Mouse (Mus musculus) lung, embryonic 14.5 days (tissue): ENCODE results near the gene Fzr1. TPM values are rescaled to one million over a fixed set of nuclear protein-coding genes. Genes with fewer than 3 reads are reported as not detected.

Source experiments
- ATAC-seq: fragments of 200-750 bp; cut with Nextera tagmentation; 2 replicates; pipeline ENCODE4 v1.8.0; 2017; ENCODE audit warnings: mild to moderate bottlenecking, moderate TSS enrichment, moderate library complexity; ENCODE audit not compliant: insufficient read depth
- DNase-seq: peaks from one replicate; pipeline ENCODE4 v3.0.0-alpha.2; 2015
- H3K27ac ChIP-seq: fragments of 300-500 bp; sonication (generic); 2 replicates; pipeline ENCODE4 v1.5.1; 2014; ENCODE audit warnings: low read depth, mild to moderate bottlenecking, moderate library complexity
- H3K27me3 ChIP-seq: fragments of 300-500 bp; sonication (generic); 2 replicates; pipeline ENCODE4 v1.6.1; 2014; ENCODE audit warnings: low read length, control low read depth; ENCODE audit not compliant: insufficient read depth
- H3K36me3 ChIP-seq: fragments of 300-500 bp; sonication (generic); 2 replicates; pipeline ENCODE4 v1.6.1; 2014; ENCODE audit warnings: control low read depth; ENCODE audit not compliant: insufficient read depth
- H3K4me1 ChIP-seq: fragments of 300-500 bp; sonication (generic); 2 replicates; pipeline ENCODE4 v1.6.1; 2014; ENCODE audit warnings: antibody characterized with exemption, control low read depth; ENCODE audit not compliant: insufficient read depth
- H3K4me2 ChIP-seq: fragments of 300-500 bp; sonication (generic); 2 replicates; pipeline ENCODE4 v1.6.1; 2014; ENCODE audit warnings: mild to moderate bottlenecking
- H3K4me3 ChIP-seq: fragments of 300-500 bp; sonication (generic); 2 replicates; pipeline ENCODE4 v1.5.1; 2014; ENCODE audit warnings: low read depth, low read length
- H3K9ac ChIP-seq: fragments of 300-500 bp; sonication (generic); 2 replicates; pipeline ENCODE4 v1.6.1; 2014
- H3K9me3 ChIP-seq: fragments of 300-500 bp; sonication (generic); 2 replicates; pipeline ENCODE4 v1.6.1; 2016; ENCODE audit warnings: low read depth, low read length, control low read depth
- CTCF ChIP-seq: IDR thresholded peaks from 2 replicates; pipeline ENCODE4 v1.5.1; 2016; ENCODE audit warnings: antibody characterized with exemption, low read depth
- WGBS: fragments of 180-500 bp; shearing (Covaris S2); extraction: QIAGEN DNeasy Blood & Tissue Kit; methylation state at CpG from one replicate; pipeline ENCODE4 v1.1.7; 2014; 5-methylcytosine and 5-hydroxymethylcytosine counted together
- polyA plus RNA-seq: library from polyadenylated mRNA; unstranded; fragments of >200 nt; fragmentation: Nextera tagmentation; extraction: Ambion mirVana; gene quantifications from 2 replicates; pipeline ENCODE4 v1.2.1, GENCODE M21; 2014

Gene Fzr1
- polyA plus RNA-seq, 1 experiment from 2014 or later: 116 TPM

DNA sequence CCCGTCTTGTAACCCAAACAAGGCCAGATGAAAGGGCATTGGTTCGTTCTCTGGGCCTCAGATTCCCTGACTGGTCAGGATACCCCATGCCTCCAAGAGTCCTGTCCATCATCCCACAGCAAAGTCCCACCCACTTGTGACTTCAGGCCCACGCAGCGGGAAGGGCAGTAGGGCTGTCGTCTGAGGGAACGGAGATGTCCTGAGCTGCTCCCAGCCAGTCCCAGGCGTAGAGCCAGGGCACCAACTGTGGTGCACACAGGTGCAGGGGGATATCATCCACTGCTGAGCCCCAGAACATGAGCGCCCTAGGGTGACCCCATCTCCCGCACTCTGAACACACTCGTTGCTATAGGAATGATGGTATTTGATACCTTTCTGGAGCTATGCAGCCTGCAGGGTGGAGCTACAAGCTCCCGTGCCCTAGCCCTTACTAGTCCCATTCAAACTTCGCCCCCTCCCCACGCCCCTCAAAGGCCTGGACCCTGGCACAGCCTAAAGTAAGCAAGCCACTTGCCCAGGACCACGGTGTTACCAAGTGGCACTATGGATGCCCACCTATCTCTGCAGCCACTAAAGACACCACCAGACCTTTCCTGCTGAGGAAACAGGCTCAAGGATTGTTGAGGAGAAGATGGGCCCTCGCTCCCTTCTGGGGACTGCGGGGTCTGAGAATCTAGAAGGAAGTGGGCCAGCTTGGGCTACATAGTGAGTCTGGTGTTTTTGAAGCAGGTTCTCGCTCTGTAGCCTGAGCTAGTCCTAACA is 37.4 kb upstream of the Fzr1 start:
- H3K9me3 ChIP-seq: no peaks in the 10 kb centered on the region
- no peak overlapping the region for H3K9ac ChIP-seq
- ATAC-seq (no peak), DNase-seq (no peak)
- 57% methylated on average over 17 of the region's 17 CpGs for WGBS
- peaks cover 31% of the 10 kb centered on the region for H3K36me3 ChIP-seq
- H3K27me3 ChIP-seq: no peaks in the 10 kb centered on the region
- H3K4me2 ChIP-seq: no peak overlapping the region
- H3K4me1 ChIP-seq: peaks cover 54% of the 10 kb centered on the region
- no peak for TF ChIP-seq CTCF
- H3K4me3 ChIP-seq: no peak overlapping the region
- H3K27ac ChIP-seq: no peak overlapping the region

DNA sequence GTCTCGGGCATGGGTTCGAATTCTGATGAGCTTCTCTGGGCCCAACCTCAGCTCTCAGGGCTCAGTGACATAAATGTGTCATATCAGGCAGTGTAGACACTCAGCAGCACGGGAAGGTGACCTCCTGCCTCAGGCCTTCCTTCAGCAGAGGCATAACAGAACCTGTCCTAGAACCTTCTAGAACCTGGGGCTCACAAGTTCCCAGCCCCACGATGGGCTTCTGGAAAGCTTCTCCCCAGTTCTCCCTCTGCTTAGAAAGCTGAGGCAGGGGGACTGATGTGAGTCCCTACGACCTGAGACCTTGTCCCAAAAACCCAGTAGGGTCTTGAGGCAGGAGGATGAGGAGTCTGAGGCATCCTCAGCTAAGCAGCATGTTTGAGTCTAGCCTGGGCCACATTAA is 36.8 kb upstream of the Fzr1 start:
- peaks cover 25% of the 10 kb centered on the region for H3K36me3 ChIP-seq
- H3K27me3 ChIP-seq: no peaks in the 10 kb centered on the region
- no peak for DNase-seq
- H3K9me3 ChIP-seq: no peaks in the 10 kb centered on the region
- WGBS: 75% methylated on average over 5 of the region's 5 CpGs
- H3K9ac ChIP-seq: no peak overlapping the region
- no peak for ATAC-seq
- H3K27ac ChIP-seq: no peak overlapping the region
- H3K4me1 ChIP-seq: peaks cover 54% of the 10 kb centered on the region
- TF ChIP-seq CTCF: no peak
- no peak overlapping the region for H3K4me3 ChIP-seq
- no peak overlapping the region for H3K4me2 ChIP-seq

DNA sequence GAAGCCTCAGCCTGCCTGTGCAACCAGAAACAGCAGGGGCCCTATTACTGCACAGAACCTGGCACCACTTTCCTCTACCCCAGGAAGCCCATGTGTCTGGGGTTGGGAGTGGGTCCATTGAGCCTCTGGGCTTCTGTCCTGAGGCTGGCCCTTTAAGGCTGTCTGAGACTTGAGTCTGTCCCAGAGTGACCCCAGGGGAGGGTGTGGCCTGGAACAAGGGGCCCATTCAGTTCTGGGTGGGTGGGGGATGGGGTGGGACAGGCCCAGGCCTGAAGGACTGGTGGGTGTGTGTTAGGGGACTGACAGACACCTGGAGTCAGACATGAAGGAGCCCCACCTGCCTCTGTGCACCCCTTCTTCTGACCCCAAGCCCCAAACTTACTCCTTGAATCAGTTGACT is 36.4 kb upstream of the Fzr1 start:
- Histone ChIP-seq H3K27ac (peak overlapping the region; percentile 92), H3K27me3 (no peaks in the 10 kb centered on the region), H3K4me1 (peaks cover 54% of the 10 kb centered on the region), H3K4me3 (no peak overlapping the region), H3K36me3 (peaks cover 21% of the 10 kb centered on the region; the same call in 1 of the 2 replicates), H3K9ac (no peak overlapping the region), H3K4me2 (peak overlapping the region; percentile 48), H3K9me3 (no peaks in the 10 kb centered on the region)
- DNase-seq (no peak), ATAC-seq (no peak)
- no peak for TF ChIP-seq CTCF

DNA sequence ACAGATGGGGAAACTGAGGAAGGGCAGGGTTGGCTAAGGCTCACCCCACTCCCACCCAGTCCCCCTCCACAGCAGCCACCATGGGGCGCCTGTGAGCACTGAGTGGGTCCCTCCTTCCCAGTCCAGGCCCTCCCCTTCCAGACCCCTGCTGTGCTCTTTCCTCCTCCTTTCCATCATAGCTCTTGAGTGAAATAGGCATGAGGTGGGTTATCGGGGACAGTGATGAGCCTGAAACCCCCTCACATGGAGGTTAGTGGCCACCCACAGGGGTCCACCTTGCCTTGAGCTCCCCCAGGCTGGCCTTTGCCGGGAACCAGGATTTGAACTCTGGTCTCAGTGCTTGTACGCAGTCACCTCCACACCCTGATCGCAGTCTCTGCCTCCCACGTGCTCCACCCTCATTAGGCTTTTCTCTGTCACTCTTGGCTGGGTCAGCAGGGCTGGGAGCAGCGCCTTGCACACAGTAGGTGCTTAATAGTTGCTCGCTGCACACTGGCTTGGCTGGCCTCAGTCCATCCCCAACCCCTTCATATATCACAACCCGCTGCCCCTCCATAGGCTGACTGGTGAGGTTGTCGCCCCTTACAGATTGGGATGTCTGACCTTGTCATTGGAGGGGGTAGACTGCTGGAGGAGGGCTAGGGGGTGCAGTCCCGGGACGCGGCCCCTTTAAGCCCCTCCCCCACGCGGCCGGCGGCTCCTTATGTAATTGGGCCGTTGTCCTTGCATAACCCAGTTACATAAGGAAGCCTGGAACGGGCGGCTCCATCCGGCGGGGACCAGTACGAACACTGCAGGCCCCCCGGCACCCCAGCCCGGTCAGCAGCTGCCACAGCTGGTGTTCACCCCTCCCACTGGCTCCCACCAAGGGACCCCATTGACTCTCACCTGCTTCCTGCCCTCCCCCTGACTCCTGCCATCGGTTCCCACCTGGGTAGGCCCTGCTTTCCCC is 35.3 kb upstream of the Fzr1 start:
- H3K4me1 ChIP-seq: peaks cover 51% of the 10 kb centered on the region
- no peaks in the 10 kb centered on the region for H3K9me3 ChIP-seq
- DNase-seq (peak; percentile 89), ATAC-seq (peak; percentile 4; the same call in 1 of the 2 replicates)
- peak overlapping the region; percentile 15; the same call in 1 of the 2 replicates for H3K4me3 ChIP-seq
- TF ChIP-seq CTCF: peak; percentile 20
- WGBS: 26% methylated on average over 26 of the region's 26 CpGs
- peaks cover 20% of the 10 kb centered on the region for H3K36me3 ChIP-seq
- H3K27me3 ChIP-seq: no peaks in the 10 kb centered on the region
- peak overlapping the region; percentile 42 for H3K9ac ChIP-seq
- peak overlapping the region; percentile 92 for H3K27ac ChIP-seq
- H3K4me2 ChIP-seq: peak overlapping the region; percentile 48

DNA sequence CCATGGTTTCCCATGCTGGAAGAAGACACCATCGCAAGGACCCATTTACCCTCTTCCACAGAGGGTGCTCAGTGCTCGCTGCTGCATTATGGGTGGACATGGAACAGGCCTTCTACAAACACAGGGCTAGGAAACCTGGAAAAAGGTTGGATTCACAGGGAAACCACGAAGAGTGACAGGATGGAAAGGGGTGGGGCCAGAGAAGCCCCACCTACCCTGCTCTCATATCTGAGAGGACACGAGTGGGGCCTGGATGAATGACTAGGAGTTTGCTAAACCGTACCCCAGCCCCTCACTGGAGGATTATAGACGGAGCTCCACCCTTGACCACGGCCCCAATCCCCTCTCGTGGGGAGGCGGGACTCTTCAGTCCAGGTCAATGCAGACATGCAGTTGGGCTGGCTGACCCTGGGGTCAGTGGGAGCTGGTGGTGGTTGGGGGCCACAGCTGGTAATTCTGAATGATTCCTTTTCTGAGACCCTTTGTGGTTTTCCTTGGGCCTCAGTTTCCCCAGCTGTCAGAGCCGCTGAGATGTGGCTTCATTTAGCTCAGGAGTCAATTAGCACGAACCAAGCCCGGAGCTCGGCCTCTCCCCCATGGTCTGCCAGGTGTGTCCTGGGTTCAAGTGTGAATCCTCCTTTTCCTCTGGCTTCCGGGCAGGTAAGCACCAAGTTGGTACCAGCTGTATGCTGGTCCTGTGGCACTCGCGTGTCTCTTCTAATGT is 34.4 kb upstream of the Fzr1 start:
- peaks cover 59% of the 10 kb centered on the region for H3K4me1 ChIP-seq
- no peak overlapping the region for H3K4me3 ChIP-seq
- peak overlapping the region; percentile 92 for H3K27ac ChIP-seq
- 67% methylated on average over 16 of the region's 16 CpGs for WGBS
- TF ChIP-seq CTCF: no peak
- ATAC-seq: no peak
- H3K36me3 ChIP-seq: peaks cover 28% of the 10 kb centered on the region
- H3K4me2 ChIP-seq: peak overlapping the region; percentile 49
- no peak for DNase-seq
- H3K27me3 ChIP-seq: no peaks in the 10 kb centered on the region
- H3K9me3 ChIP-seq: no peaks in the 10 kb centered on the region
- H3K9ac ChIP-seq: peak overlapping the region; percentile 16; the same call in 1 of the 2 replicates

DNA sequence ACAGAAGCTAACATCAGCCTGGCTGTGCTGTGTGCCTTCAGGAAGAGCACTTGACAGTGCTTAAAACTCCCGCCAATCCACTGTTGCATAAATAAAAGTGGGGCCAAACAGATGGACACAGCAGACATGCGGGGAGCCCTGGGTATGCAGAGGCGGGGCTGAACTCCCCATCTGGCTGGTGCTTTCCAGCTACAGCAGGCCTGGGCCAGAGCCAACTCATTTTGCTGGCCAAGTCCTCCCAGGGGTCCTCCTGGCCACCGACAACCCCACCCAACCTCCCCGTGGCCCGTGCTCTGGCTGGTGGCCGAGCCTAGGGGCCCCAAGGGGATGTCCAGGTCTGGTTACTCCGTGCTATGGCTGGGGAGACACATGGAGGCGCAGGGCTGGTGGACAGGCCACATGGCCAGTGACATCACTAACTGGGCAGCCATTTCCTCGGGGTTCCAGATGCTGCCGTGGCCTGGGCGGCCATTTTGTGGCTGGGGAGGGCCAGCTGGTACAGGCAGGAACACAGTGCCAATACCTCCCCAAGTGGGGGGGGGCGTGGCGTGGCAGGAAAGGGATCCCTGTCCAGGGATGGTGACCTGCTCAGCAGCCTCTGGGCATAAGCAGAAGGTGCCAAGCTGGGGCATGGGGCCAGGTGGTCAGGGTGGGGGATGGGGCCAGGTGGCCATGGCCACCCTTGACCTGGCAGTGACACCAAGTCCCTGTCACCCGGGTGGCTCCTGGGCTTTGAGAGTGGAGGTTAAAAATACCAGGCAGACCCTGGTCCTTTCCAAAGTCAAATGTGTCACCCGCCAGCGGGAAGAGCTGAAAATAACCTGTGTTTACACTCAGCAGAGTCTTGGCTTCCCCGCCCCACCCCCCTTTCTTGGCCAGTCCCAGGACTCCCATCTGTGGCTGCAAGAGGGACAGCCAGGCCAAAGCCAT is 33.4 kb upstream of the Fzr1 start:
- WGBS: 36% methylated on average over 18 of the region's 18 CpGs
- ATAC-seq: peak; percentile 8

More for the DNA sequence above, 33.4 kb upstream of the Fzr1 start:
- Histone ChIP-seq H3K4me1 (peaks cover 60% of the 10 kb centered on the region), H3K27me3 (no peaks in the 10 kb centered on the region), H3K9me3 (no peaks in the 10 kb centered on the region), H3K36me3 (peaks cover 38% of the 10 kb centered on the region), H3K4me2 (peak overlapping the region; percentile 49), H3K27ac (peak overlapping the region; percentile 92), H3K9ac (peak overlapping the region; percentile 16), H3K4me3 (peak overlapping the region; percentile 8; the same call in 1 of the 2 replicates)
- no peak for TF ChIP-seq CTCF
- DNase-seq: peak; percentile 86
